Mouse (Mus musculus) lung, postnatal 4 days (tissue): ENCODE measurements around the gene Olfr898.

ENCODE experiments used
- DNase-seq, 2 experiments: peaks; one replicate each; pipeline ENCODE4 v3.0.0; 2021

Gene Olfr898

GRCm38 (mm10) chr9:38348111-38348510 is at the start of gene Olfr898:
Olfr898 (plus strand) TSS chr9:38348411.
- no peak for DNase-seq

DNA sequence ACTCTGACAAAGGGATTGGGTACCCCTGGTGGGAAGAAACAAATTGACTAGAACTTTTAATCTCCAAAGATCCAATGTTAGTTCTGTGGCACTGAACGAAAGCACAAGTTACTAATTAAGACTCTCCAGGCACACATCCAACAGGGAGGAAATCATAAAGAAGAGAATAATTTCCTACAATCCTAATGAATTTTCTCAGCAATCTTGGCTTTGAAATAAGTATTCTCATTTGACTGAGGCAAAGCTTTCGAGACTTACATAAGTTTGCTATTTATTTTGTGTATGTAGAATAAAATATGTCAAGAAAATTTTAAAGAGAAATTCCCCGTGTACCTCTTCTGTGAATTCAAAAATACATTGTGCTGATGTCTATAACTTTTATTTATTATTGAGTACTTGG is 19.5 kb upstream of the Olfr898 start, which contains the start of gene Olfr25:
Olfr25 (plus strand) TSS at position 301 of the 400 bp plus-strand sequence.
- DNase-seq = no peak

GRCm38 (mm10) chr9:38366596-38366995 is 18.4 kb downstream of the Olfr898 start, which contains the start of gene Olfr250:
Olfr250 (plus strand) TSS chr9:38366896.
- no peak for DNase-seq

GRCm38 (mm10) chr9:38376786-38377185 is 28.6 kb downstream of the Olfr898 start, which contains the start of gene Olfr251:
Olfr251 (plus strand) TSS chr9:38377086.
- no peak for DNase-seq

- DNase-seq = no peak
Measured at GRCm38 (mm10) chr9:38401398-38401797, 53.2 kb downstream of the Olfr898 start, which contains the start of gene Olfr147. Olfr147 (plus strand) TSS chr9:38401698.
